20 mouse cellular contexts compared by ENCODE assay signal in genomic region chr1:157018726-157019125, GRCm38 (mm10).
DNase-seq lines count a peak whose midpoint lies in the region; ATAC-seq and TF ChIP-seq lines count a peak whose summit lies in the region.
"Had no signal": no experiment of that assay in that cellular context is flagged by ENCODE, and none has a peak within 500 bp of the region (broad histone marks: within the 10 kb centered on the region; RNA-seq: fewer than 3 reads in every experiment).

No protein-coding gene starts in this region.

- peaks cover 26% of the 10 kb centered on the region for H3K4me1 ChIP-seq in heart, embryonic 13.5 days
- peaks cover 16% of the 10 kb centered on the region for H3K4me1 ChIP-seq in lung, embryonic 16.5 days (replicated peaks; ENCODE audit: control insufficient read depth, insufficient read depth, low read length)
- peaks cover 6% of the 10 kb centered on the region; the same call in 1 of the 2 replicates for H3K4me1 ChIP-seq in limb, embryonic 10.5 days
- peaks cover 6% of the 10 kb centered on the region for H3K4me1 ChIP-seq in olfactory bulb, adult 2 months (ENCODE audit: control insufficient read depth, insufficient read depth, low read length)
- H3K4me1 ChIP-seq: forebrain, embryonic 15.5 days had no signal

- no peak overlapping the region for H3K9ac ChIP-seq in heart, embryonic 13.5 days
- H3K9ac ChIP-seq in lung, embryonic 16.5 days (ENCODE audit: low read length): no peak overlapping the region
- H3K9ac ChIP-seq: forebrain, embryonic 15.5 days; heart, embryonic 15.5 days; hindbrain, embryonic 14.5 days had no signal

- no peak overlapping the region for H3K4me3 ChIP-seq in heart, embryonic 13.5 days
- no peak overlapping the region for H3K4me3 ChIP-seq in lung, embryonic 16.5 days (ENCODE audit: low read length)
- H3K4me3 ChIP-seq in limb, embryonic 10.5 days: no peak overlapping the region
- H3K4me3 ChIP-seq in olfactory bulb, adult 2 months (ENCODE audit: insufficient read depth, low read depth, low read length): no peak overlapping the region
- H3K4me3 ChIP-seq: embryonic facial prominence, embryonic 10.5 days; forebrain, embryonic 15.5 days; heart, adult 2 months; heart, embryonic 15.5 days; hindbrain, embryonic 10.5 days had no signal

- ATAC-seq in heart, embryonic 13.5 days (ENCODE audit: extremely low read depth, insufficient number of reproducible peaks, low FRiP score, low TSS enrichment): no peak
- ATAC-seq in lung, embryonic 16.5 days (ENCODE audit: low read depth): no peak
- ATAC-seq: forebrain, embryonic 15.5 days had no signal

- no peaks in the 10 kb centered on the region for H3K27me3 ChIP-seq in heart, embryonic 13.5 days (replicated peaks)
- H3K27me3 ChIP-seq in lung, embryonic 16.5 days (ENCODE audit: control insufficient read depth, insufficient read depth, low read depth, low read length): no peaks in the 10 kb centered on the region
- no peaks in the 10 kb centered on the region for H3K27me3 ChIP-seq in limb, embryonic 10.5 days (ENCODE audit: low read depth, poor library complexity, severe bottlenecking)
- H3K27me3 ChIP-seq: forebrain, embryonic 15.5 days; heart, embryonic 15.5 days had no signal

- 70% methylated on average over 2 of the region's 2 CpGs for WGBS in heart, embryonic 13.5 days
- 85% methylated on average over 2 of the region's 2 CpGs for WGBS in lung, embryonic 16.5 days
- WGBS in limb, embryonic 10.5 days: 90% methylated on average over 2 of the region's 2 CpGs
- 90% methylated on average over 2 of the region's 2 CpGs for WGBS in olfactory bulb, adult 2 months

- H3K27ac ChIP-seq in heart, embryonic 13.5 days (replicated peaks): 0 out of 2 replicates have a peak overlapping the region, but pooled peaks have one; percentile 1
- 0 out of 2 replicates have a peak overlapping the region, but pooled peaks have one; percentile 15 for H3K27ac ChIP-seq in lung, embryonic 16.5 days (ENCODE audit: low read length)
- no peak overlapping the region for H3K27ac ChIP-seq in limb, embryonic 10.5 days
- H3K27ac ChIP-seq in olfactory bulb, adult 2 months (ENCODE audit: insufficient read depth, low read depth, low read length): 0 out of 2 replicates have a peak overlapping the region, but pooled peaks have one; percentile 65
- H3K27ac ChIP-seq: embryonic facial prominence, embryonic 10.5 days; forebrain, embryonic 15.5 days; heart, adult 2 months; heart, embryonic 15.5 days; hindbrain, embryonic 10.5 days; hindbrain, embryonic 14.5 days had no signal

- DNase-seq in heart, adult 8-10 months (ENCODE audit: low spot score): no peak
- no peak for DNase-seq in lung, adult 18-20 months
- DNase-seq in limb, embryonic 10.5 days (ENCODE audit: low spot score): peak; percentile 14
- DNase-seq in frontal cortex, postnatal 25 days (ENCODE audit: low spot score in 2 of 2): no peak
- DNase-seq: adrenal gland, adult 8-10 months; adrenal gland, postnatal 36 days; cerebellum, adult 2 months; cerebellum, postnatal 10 days; gastrocnemius, postnatal 10 days; heart, adult 2 months; heart, postnatal 14 days had no signal

- TF ChIP-seq POLR2A in olfactory bulb, adult 2 months (IDR thresholded peaks at IDR 0.05; ENCODE audit: insufficient read depth, low read depth, low read length): no peak

- H3K36me3 ChIP-seq in heart, embryonic 13.5 days: no peaks in the 10 kb centered on the region
- no peaks in the 10 kb centered on the region for H3K36me3 ChIP-seq in lung, embryonic 16.5 days (ENCODE audit: control insufficient read depth, insufficient read depth, low read length)
- no peaks in the 10 kb centered on the region for H3K36me3 ChIP-seq in limb, embryonic 10.5 days
- H3K36me3 ChIP-seq: embryonic facial prominence, embryonic 10.5 days; forebrain, embryonic 15.5 days; G1E; heart, embryonic 15.5 days; hindbrain, embryonic 10.5 days had no signal

- TF ChIP-seq CTCF in olfactory bulb, adult 2 months (IDR thresholded peaks at IDR 0.05; ENCODE audit: insufficient read depth, low read depth, low read length): no peak

- no peaks in the 10 kb centered on the region for H3K9me3 ChIP-seq in heart, embryonic 13.5 days
- no peaks in the 10 kb centered on the region for H3K9me3 ChIP-seq in lung, embryonic 16.5 days (ENCODE audit: control insufficient read depth, low read length)
- no peaks in the 10 kb centered on the region for H3K9me3 ChIP-seq in limb, embryonic 10.5 days (replicated peaks)
- H3K9me3 ChIP-seq: embryonic facial prominence, embryonic 10.5 days; forebrain, embryonic 15.5 days; G1E; heart, embryonic 15.5 days; hindbrain, embryonic 10.5 days had no signal

- no peak overlapping the region for H3K4me2 ChIP-seq in heart, embryonic 13.5 days
- no peak overlapping the region for H3K4me2 ChIP-seq in lung, embryonic 16.5 days (ENCODE audit: low read depth, low read length)
- H3K4me2 ChIP-seq: forebrain, embryonic 15.5 days; heart, embryonic 15.5 days; hindbrain, embryonic 14.5 days had no signal
